Mouse (Mus musculus) megakaryocyte, embryonic 14.5 days (primary cell): ENCODE data around the gene Phykpl.

Experiments used
- FLI1 ChIP-seq: IDR thresholded peaks from 2 replicates; pipeline ENCODE4 v1.6.1; 2012; ENCODE audit warnings: low read length, inconsistent platforms, mixed read lengths
- GATA1 ChIP-seq: IDR thresholded peaks from 3 replicates; pipeline ENCODE4 v1.6.1; 2012; ENCODE audit warnings: mixed read lengths, low read length, inconsistent platforms, borderline replicate concordance

- TF ChIP-seq GATA1 (no peak), FLI1 (no peak)
These were observed 9.3 kb downstream of the Phykpl start for GRCm38 (mm10) chr11:51593849-51594248.
